Mouse (Mus musculus) E14TG2a.4 (cell line): ENCODE data around the gene Btbd16.

Experiments
- H3K27me3 ChIP-seq: 2 replicates; pipeline ENCODE4 v1.6.1; 2014; ENCODE audit warnings: low read length, control low read depth; ENCODE audit not compliant: insufficient read depth
- H3K36me3 ChIP-seq: 2 replicates; pipeline ENCODE4 v1.6.1; 2014; ENCODE audit warnings: low read length, control low read depth; ENCODE audit not compliant: insufficient read depth
- H3K4me1 ChIP-seq: replicated peaks from 2 replicates; pipeline ENCODE4 v1.6.1; 2014; ENCODE audit warnings: low read depth, low read length, control low read depth
- H3K4me3 ChIP-seq: replicated peaks from 2 replicates; pipeline ENCODE4 v1.5.1; 2014; ENCODE audit warnings: mild to moderate bottlenecking, low read length
- H3K9me3 ChIP-seq: 2 replicates; pipeline ENCODE4 v1.6.1; 2014; ENCODE audit warnings: low read length, control low read depth
- CTCF ChIP-seq: conservative IDR thresholded peaks from 2 replicates; pipeline ENCODE4 v1.5.1; 2014; ENCODE audit warnings: low read length
- NANOG ChIP-seq: IDR thresholded peaks from 2 replicates; pipeline ENCODE4 v1.6.1; 2014; ENCODE audit warnings: borderline replicate concordance, low read length, mixed read lengths
- POU5F1 ChIP-seq: IDR thresholded peaks from 2 replicates; pipeline ENCODE4 v1.6.1; 2014; ENCODE audit warnings: low read length, borderline replicate concordance

Gene Btbd16

DNA sequence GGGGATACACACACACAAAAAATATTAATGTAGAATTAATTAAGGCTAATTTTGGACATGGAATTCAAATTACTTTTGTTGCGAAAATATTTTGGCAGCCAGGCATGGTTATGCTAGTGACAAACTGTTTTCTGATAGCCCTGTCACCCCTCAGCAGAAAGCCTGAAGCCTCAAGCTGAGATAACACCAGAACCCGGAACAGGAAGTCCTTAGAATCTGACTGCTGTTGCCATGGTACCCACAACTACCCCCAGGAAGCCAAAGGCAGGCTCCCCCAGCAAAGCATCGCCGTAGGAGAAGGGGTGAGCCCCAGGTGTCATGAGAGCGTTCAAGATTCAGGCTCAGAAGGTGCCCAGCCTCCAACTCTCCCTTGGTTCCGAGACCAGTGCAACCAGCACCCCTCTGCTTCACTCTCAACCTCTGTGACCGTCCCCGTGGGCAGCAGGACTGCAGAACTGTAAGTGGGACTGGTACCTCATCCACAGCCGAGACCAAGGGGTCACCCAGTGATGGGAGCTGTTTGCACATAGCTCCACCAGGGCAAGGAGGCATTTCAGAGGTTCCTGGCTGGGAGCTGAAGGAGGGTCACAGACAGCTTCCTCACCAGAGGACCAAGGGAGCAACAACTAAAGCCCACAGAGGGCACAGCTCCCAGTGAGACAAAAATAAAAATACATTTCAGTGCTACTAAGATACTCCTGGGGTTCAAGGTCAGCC is at the start of gene Btbd16:
Btbd16 (plus strand) TSS at position 156 of the 717 bp plus-strand sequence.
- Histone ChIP-seq H3K27me3 (0 out of 2 replicates have a peak, but pooled peaks cover 2% of the 10 kb centered on the region), H3K36me3 (no peaks in the 10 kb centered on the region), H3K4me3 (no peak within 1 kb of the TSS), H3K4me1 (peaks cover 8% of the 10 kb centered on the region), H3K9me3 (0 out of 2 replicates have a peak, but pooled peaks cover 2% of the 10 kb centered on the region)
- no peak for TF ChIP-seq NANOG
- TF ChIP-seq CTCF, result no peak
- no peak for TF ChIP-seq POU5F1

- TF ChIP-seq NANOG (no peak), CTCF (no peak), POU5F1 (no peak)
These were observed 47.7 kb upstream of the Btbd16 start for GRCm38 (mm10) chr7:130726185-130726584.

GRCm38 (mm10) chr7:130726724-130727422 is 47.0 kb upstream of the Btbd16 start:
- Histone ChIP-seq H3K9me3 (no peaks in the 10 kb centered on the region), H3K4me3 (no peak overlapping the region), H3K27me3 (no peaks in the 10 kb centered on the region), H3K36me3 (peaks cover 98% of the 10 kb centered on the region), H3K4me1 (peaks cover 45% of the 10 kb centered on the region)
- TF ChIP-seq POU5F1 (no peak), CTCF (no peak), NANOG (no peak)

More at GRCm38 (mm10) chr7:130726185-130726584, 47.7 kb upstream of the Btbd16 start:
- H3K27me3 ChIP-seq, result no peaks in the 10 kb centered on the region
- H3K4me1 ChIP-seq, result peaks cover 51% of the 10 kb centered on the region
- H3K4me3 ChIP-seq, result no peak overlapping the region
- H3K36me3 ChIP-seq, result peaks cover 99% of the 10 kb centered on the region
- H3K9me3 ChIP-seq, result no peaks in the 10 kb centered on the region

- Histone ChIP-seq H3K4me1 (peaks cover 39% of the 10 kb centered on the region), H3K36me3 (peaks cover 98% of the 10 kb centered on the region), H3K27me3 (no peaks in the 10 kb centered on the region), H3K4me3 (no peak overlapping the region), H3K9me3 (no peaks in the 10 kb centered on the region)
- no peak for TF ChIP-seq CTCF
- no peak for TF ChIP-seq NANOG
- TF ChIP-seq POU5F1, result no peak
These were observed 46.3 kb upstream of the Btbd16 start for GRCm38 (mm10) chr7:130727560-130727959.

- no peaks in the 10 kb centered on the region for H3K27me3 ChIP-seq
- H3K9me3 ChIP-seq, result no peaks in the 10 kb centered on the region
- H3K36me3 ChIP-seq, result peaks cover 95% of the 10 kb centered on the region
- TF ChIP-seq CTCF, result no peak
- no peak for TF ChIP-seq POU5F1
- TF ChIP-seq NANOG, result no peak
- H3K4me1 ChIP-seq, result peaks cover 28% of the 10 kb centered on the region
- H3K4me3 ChIP-seq, result no peak overlapping the region
These were observed 42.1 kb upstream of the Btbd16 start for GRCm38 (mm10) chr7:130731792-130732191.

- TF ChIP-seq CTCF (no peak), NANOG (no peak), POU5F1 (no peak)
- Histone ChIP-seq H3K4me1 (peaks cover 19% of the 10 kb centered on the region; the same call in 1 of the 2 replicates), H3K9me3 (no peaks in the 10 kb centered on the region), H3K27me3 (no peaks in the 10 kb centered on the region), H3K4me3 (no peak overlapping the region), H3K36me3 (peaks cover 95% of the 10 kb centered on the region)
These were observed 41.0 kb upstream of the Btbd16 start for GRCm38 (mm10) chr7:130732908-130733307.

DNA sequence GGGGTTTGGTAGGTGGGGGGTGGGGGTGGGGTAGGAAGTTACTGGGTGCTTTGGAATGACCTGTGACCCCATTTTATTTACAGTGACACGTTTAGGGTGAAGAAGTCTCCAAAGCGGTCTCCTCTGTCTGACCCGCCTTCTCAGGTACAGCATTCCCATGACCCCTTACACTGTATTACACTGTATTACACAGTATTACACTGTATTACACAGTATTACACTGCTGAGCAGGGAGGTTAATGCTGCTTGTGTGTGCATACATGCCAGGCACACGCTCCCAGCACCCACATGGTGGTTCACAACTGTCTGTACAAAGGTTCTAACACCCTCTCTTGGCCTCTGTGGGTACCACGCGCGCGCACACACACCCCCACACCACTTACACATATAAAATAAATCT is 40.4 kb upstream of the Btbd16 start:
- no peak for TF ChIP-seq CTCF
- H3K27me3 ChIP-seq, result no peaks in the 10 kb centered on the region
- peaks cover 95% of the 10 kb centered on the region for H3K36me3 ChIP-seq
- H3K4me1 ChIP-seq, result peaks cover 15% of the 10 kb centered on the region; the same call in 1 of the 2 replicates
- H3K9me3 ChIP-seq, result no peaks in the 10 kb centered on the region
- no peak overlapping the region for H3K4me3 ChIP-seq

DNA sequence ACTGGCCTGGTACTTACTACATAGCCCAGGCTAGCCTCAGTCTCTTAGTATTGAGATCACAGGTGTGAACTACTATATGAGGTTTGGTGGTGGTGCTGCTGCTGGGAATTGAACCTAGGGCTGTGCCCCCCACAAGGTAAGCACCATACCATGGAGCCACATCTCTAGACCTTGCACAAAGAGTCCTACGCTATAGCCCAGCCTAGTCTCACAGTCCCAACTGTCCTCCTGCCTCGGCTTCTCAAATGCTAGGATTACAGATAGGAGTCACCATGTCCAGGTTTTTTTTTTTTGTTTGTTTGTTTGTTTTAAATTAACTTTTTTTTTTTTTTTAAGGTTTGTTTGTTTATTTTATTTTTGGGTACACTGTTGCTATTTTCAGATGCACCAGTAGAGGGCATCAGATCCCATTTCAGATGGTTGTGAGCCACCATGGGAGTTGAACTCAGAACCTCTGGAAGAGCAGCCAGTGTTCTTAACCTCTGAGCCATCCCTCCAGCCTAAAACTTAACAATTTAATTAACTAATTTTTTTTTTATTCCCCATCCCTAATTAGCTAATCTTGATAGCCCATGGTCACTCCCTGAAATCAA is 39.6 kb upstream of the Btbd16 start:
- no peak overlapping the region for H3K4me3 ChIP-seq
- no peaks in the 10 kb centered on the region for H3K9me3 ChIP-seq
- H3K27me3 ChIP-seq, result no peaks in the 10 kb centered on the region
- peaks cover 9% of the 10 kb centered on the region; the same call in 1 of the 2 replicates for H3K4me1 ChIP-seq
- H3K36me3 ChIP-seq, result peaks cover 95% of the 10 kb centered on the region
- no peak for TF ChIP-seq POU5F1
- peak; percentile 69 for TF ChIP-seq CTCF
- no peak for TF ChIP-seq NANOG

DNA sequence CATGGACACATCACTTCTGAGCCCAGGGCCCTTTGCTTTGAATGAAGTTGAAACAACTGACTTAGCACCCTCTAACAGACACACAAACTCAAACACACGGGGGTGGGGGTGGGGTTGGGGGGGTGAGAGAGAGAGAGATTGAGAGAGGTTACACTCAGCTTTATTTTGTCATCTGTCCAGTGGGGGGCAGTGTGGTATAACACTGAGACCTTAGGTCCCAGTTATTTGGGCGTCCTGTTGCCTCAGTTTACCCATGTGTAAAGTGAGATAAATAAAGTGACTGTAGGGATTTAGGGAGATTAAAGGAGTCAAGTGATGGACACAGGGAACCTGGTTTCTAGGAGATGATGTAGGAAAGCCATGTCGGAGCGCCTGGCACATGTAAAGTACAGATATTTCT is 32.8 kb upstream of the Btbd16 start:
- H3K4me1 ChIP-seq, result peaks cover 15% of the 10 kb centered on the region
- H3K4me3 ChIP-seq, result no peak overlapping the region
- no peak for TF ChIP-seq NANOG
- no peak for TF ChIP-seq CTCF
- no peak for TF ChIP-seq POU5F1
- peaks cover 98% of the 10 kb centered on the region for H3K36me3 ChIP-seq
- H3K9me3 ChIP-seq, result no peaks in the 10 kb centered on the region
- no peaks in the 10 kb centered on the region for H3K27me3 ChIP-seq
